Mouse (Mus musculus): ENCODE measurements around the gene Magi2.

Magi2 gene

DNA sequence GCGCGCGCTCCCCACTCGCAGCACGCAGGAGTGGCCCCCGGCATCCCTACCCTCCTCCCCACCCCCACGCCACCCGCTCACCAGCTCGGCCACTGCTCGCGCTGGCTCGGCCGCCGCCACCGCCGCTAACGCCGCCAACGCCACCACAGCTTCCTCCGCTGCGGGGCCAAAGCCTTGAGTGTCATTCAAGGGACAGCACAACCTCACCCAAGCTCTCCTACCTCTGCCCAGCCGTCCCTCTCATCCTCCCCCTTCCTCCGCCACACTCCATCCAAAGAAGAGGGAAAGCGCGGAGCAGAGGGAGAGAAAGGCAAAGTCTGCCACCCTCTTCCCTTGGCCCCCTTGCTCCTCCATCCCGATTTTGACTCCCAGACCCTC is at the start of gene Magi2:
Gene Magi2 (plus strand): TSS at position 171 of the 378 bp plus-strand sequence.
- POLR2A ChIA-PET, result interaction anchor here in 2 of 4 experiments (0.6 to 1.4 kb wide), 7 partner anchors 41 to 1956 kb away, joined by 3 to 4 read pairs (median 3); no protein-coding TSS in a partner anchor

DNA sequence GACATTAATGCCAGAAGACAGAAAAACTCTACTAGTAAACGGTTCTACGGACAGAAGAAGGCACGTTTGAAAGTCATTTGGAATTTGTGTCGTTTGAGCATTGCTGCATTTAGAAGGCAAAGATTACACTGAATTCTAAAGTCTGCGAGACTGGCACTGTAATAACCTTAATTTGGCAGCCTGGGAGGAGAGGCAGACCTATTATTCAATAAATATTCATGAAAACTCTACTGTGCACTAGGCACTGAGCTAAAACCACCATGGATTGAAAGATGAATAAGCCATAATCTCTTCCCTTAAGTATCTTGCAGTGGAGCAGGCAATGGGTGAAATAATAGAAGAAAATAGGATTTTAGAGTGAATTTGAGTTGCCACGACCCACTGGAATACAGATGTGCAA is 48.2 kb upstream of the Magi2 start:
- POLR2A ChIA-PET, result no interaction called here
- CTCF ChIA-PET, result interaction anchor here in 1 of 4 experiments (0.8 kb wide), 1 partner anchor 1651 kb away, joined by 5 read pairs; no protein-coding TSS in a partner anchor

More for the DNA sequence above, at the start of gene Magi2:
- CTCF ChIA-PET, result no interaction called here

DNA sequence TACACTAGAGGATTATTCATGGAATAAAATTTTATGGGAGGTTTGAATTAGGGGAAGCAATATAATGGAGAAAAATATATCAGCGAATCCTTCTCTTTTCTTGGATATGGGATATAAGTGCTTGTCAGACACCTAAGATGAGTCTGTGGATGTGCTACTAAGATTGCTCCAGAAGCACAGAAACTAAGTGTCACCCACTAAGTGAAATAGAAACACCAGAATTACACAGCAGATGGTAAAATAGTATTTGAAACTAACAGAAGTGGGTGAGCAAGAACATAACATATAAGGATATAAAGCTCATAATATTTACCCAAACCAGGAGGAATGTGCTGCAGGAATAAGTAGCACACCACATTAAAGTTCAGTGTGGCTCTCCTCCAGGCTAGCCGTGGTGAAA is 40.7 kb upstream of the Magi2 start:
- ChIA-PET POLR2A (no interaction called here), CTCF (no interaction called here)

- POLR2A ChIA-PET, result interaction anchor here in 1 of 4 experiments (0.7 kb wide), 1 partner anchor 96 kb away, joined by 7 read pairs; no protein-coding TSS in a partner anchor
- CTCF ChIA-PET, result no interaction called here
Measured at GRCm38 (mm10) chr5:19211665-19212064, 15.2 kb upstream of the Magi2 start.

DNA sequence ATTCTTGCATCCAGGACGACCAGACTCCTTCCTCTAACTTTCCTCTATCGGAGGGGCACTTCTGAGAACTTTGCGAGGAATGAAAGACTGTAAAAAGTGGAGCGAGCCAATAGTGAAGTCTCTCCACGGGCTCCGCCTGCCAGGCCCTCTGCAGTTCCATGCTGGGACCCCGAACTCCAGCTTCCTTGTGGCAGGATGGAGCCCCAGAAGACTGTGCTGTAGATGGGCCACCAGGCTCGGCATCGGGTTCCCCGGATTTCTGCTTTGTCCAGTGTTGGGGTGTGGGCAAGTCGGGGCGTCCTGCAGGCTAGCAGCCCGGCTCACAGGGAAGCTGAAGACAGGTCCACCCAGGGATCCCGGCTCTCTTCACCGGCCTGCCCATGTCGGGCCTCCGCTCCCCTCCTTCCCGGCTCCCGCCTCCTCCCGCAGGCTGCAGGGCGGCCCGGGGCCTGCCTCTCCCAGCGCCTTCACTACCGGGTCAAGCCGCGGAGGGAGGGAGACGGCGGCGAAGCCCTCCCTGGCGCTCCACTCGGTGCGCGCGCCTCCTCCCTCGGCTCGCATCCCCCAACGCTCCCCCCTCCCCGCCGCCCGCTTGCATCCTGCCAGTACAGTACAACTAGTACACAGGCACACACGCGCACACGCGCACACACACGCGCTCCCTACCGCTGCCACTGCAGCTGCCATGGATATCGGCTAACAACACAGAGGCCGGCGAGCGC is 531 bp upstream of the Magi2 start:
- CTCF ChIA-PET, result no interaction called here
- POLR2A ChIA-PET, result interaction anchor here in 2 of 4 experiments (0.6 to 1.4 kb wide), 7 partner anchors 13 to 1231 kb away, joined by 3 to 4 read pairs (median 3); no protein-coding TSS in a partner anchor

DNA sequence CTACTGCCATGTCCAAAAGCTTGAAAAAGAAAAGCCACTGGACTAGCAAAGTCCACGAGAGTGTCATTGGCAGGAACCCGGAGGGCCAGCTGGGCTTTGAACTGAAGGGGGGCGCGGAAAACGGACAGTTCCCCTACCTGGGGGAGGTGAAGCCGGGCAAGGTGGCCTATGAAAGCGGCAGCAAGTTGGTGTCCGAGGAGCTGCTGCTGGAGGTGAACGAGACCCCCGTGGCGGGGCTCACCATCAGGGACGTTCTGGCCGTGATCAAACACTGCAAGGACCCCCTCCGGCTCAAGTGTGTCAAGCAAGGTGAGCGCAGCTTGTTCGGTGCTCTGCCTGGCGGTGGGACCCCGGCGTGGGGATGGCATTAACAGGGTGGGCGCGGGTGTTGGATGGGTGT is 445 bp downstream of the Magi2 start:
- CTCF ChIA-PET, result no interaction called here
- POLR2A ChIA-PET, result interaction anchor here in 2 of 4 experiments (0.6 to 1.4 kb wide), 6 partner anchors 42 to 1956 kb away, joined by 3 read pairs; no protein-coding TSS in a partner anchor

DNA sequence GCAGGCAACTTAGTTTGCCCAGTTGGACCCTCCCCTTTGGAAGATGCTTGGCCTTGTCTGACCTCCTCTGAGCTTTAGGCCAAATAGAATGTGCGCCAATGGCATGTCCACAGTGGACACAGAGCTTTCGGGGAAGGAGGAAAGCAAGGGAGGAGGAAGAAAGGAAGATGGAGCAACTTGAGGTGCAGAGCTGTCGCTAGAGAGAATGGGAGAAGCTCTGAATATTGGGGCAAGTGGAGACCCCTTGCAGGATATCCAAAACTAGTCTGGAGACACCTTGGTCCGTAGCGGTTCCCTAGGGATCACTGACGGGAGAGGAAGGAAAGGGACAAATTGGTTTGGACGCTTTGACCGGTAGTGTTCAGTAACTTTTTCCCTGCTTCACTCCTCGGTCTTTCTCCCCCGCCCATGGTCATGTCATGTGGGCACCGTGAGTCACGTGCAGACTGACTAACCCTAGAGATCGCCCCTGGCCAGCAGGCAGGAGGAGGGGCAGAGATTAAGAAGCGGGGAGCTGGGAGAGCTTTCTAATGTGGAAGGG is 1.0 kb downstream of the Magi2 start:
- ChIA-PET CTCF (no interaction called here), POLR2A (interaction anchor here in 3 of 4 experiments (1.1 to 1.3 kb wide), 4 partner anchors 11 to 429 kb away, joined by 3 read pairs; no protein-coding TSS in a partner anchor)

- CTCF ChIA-PET, result interaction anchor here in 1 of 4 experiments (1.1 kb wide), 1 partner anchor 23 kb away, joined by 3 read pairs; no protein-coding TSS in a partner anchor
- POLR2A ChIA-PET, result no interaction called here
Measured at GRCm38 (mm10) chr5:19241797-19242196, 15.0 kb downstream of the Magi2 start.

DNA sequence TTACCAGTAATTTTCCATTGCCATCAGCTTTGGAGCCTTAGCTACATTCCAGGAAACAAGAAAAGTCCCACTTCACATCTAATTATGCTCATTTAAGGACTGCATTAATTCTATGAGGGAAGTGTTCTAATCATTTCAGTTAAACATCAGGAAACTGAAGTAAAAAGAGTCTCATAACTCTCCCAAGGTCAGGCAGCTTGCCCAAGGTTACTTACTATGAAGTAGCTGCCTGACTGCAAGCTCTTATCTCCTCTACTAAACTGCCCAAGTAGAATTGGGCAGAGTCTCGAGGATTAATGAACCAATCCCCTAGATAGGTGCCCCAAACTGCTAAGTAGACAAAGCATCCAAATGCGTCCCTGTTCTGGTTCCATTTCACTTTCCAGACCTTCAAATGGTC is 19.6 kb downstream of the Magi2 start:
- ChIA-PET CTCF (no interaction called here), POLR2A (no interaction called here)

- CTCF ChIA-PET, result no interaction called here
- POLR2A ChIA-PET, result no interaction called here
Measured at GRCm38 (mm10) chr5:19247266-19247665, 20.4 kb downstream of the Magi2 start.

DNA sequence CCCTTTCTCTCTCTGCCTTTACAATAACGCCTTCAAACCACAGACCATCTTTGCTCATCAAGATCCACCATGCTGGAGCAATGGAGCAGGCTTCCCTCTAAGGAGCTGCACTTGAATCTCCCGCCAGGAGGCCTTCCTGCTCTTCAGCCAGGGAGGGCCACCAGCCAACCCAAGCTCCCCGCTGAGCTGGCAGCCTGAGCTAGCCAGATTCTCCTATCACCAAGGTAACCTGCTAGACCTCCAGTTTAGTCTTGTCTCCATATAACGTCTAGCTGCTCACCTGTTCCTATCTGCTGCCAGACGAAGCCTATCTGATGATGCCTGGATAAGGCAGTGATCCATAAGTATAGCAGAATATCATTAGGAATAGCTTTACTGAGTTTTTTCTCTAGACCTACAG is 36.0 kb downstream of the Magi2 start:
- CTCF ChIA-PET, result interaction anchor here in 1 of 4 experiments (0.7 kb wide), 1 partner anchor 944 kb away, joined by 4 read pairs; no protein-coding TSS in a partner anchor
- POLR2A ChIA-PET, result interaction anchor here in 1 of 4 experiments (0.7 kb wide), 1 partner anchor 465 kb away, joined by 3 read pairs; no protein-coding TSS in a partner anchor

DNA sequence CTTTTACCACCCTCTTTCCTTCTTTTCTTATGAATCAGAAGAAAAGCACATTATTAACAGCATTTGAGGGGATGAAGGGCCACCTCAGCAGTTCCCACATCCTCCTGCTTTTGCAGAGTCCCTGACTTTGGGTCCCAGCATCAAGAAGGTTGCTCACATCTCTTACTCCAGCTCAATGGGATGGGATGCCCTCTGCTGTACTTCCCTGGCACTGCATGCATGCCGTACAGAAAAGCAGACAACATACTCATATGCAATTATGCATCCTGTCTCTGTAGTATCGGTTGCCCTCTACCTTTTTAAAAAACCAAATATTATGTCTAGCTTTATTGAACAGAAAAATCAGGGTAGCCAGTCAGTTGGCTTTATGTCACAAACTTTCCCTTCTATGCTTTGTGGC is 37.8 kb downstream of the Magi2 start:
- CTCF ChIA-PET, result interaction anchor here in 3 of 4 experiments (0.6 to 1.0 kb wide), 5 partner anchors 11 to 639 kb away, joined by 3 read pairs; no protein-coding TSS in a partner anchor
- POLR2A ChIA-PET, result no interaction called here

- CTCF ChIA-PET, result no interaction called here
Measured at GRCm38 (mm10) chr5:19292581-19292980, 65.7 kb downstream of the Magi2 start.

GRCm38 (mm10) chr5:19306656-19307055 is 79.8 kb downstream of the Magi2 start:
- POLR2A ChIA-PET, result no interaction called here
- CTCF ChIA-PET, result no interaction called here

More at GRCm38 (mm10) chr5:19292581-19292980, 65.7 kb downstream of the Magi2 start:
- POLR2A ChIA-PET, result no interaction called here

- POLR2A ChIA-PET, result no interaction called here
- CTCF ChIA-PET, result no interaction called here
Measured at GRCm38 (mm10) chr5:19309870-19310269, 83.0 kb downstream of the Magi2 start.

- ChIA-PET POLR2A (no interaction called here), CTCF (no interaction called here)
Measured at GRCm38 (mm10) chr5:19322532-19322931, 95.7 kb downstream of the Magi2 start.

DNA sequence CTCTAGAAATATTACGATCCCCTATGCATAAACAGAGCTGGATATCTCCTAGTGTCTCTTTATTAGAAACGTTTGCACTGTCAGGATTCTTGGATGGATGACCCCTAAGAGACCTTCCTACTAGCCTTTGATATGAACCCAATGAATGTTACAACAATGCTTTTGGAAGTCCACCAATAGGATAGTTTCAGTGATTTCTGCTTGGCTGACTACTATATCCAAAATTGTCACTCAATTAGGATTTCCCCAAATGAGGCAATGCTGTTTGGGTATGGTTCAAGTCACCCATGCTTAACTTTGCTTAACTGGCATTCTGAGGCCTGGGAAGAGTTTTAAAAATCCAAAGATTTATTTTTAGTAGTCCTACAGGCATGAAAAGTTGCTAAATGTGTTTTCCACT is 110.7 kb downstream of the Magi2 start:
- ChIA-PET POLR2A (no interaction called here), CTCF (interaction anchor here in 1 of 4 experiments (0.6 kb wide), 1 partner anchor 15 kb away, joined by 3 read pairs; no protein-coding TSS in a partner anchor)

GRCm38 (mm10) chr5:19368175-19368574 is 141.3 kb downstream of the Magi2 start:
- ChIA-PET POLR2A (no interaction called here), CTCF (no interaction called here)

GRCm38 (mm10) chr5:19395876-19396275 is 169.0 kb downstream of the Magi2 start:
- CTCF ChIA-PET, result no interaction called here
- POLR2A ChIA-PET, result no interaction called here

DNA sequence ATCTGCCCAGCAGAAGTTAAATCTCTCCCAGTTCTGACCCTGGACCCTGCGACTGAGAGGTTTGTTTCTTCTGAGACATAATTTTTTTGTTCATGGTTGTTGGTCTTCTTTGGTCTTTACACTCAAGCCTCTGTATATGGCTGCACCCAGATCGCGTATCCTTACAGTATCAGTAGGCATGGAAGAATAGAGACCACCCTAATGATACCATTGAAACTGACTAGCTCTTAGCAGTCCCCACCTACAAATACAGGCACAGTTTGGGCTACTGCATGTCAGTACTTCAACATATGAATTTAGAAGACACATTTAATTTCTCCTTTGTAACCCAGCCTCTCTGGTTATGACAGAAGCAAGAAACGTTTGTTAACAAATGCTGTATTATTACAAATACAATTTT is 173.5 kb downstream of the Magi2 start:
- CTCF ChIA-PET, result no interaction called here
- POLR2A ChIA-PET, result no interaction called here

All from embryonic stem cell, embryonic (primary cell).